Mouse (Mus musculus): ENCODE measurements around the gene Sec24c.

DNA sequence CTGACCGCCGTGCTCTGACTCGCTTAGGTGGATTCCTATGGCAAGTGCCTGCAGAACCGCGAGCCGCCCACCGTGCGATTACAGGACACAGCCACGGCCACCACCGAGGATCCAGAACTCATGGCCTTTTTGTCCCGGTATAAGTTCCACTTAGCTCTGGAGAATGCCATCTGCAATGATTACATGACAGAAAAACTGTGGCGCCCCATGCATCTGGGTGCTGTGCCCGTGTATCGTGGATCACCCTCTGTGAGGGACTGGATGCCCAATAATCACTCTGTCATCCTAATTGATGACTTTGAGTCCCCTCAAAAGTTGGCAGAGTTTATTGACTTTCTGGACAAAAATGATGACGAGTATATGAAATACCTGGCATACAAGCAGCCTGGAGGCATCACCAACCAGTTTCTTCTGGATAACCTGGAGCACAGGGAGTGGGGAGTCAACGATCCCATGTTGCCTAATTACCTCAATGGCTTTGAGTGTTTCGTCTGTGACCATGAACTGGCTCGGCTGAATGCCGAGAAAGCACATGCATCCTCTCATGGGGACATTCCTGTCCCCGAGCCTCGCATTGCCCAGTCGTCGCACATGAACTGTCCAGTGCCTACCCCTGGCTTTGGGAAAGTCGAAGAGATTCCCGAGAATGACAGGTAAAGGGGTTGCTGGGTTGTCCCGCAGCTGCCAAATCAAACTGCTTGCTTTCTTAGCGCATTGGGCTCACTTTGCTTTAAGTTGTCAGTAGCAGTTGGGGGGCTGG is 21.8 kb downstream of the Sec24c start:
- TF ChIP-seq POLR2A (IDR thresholded peaks at IDR 0.05; ENCODE audit: low read depth, low read length) (no peak), CTCF (IDR thresholded peaks at IDR 0.05; ENCODE audit: borderline replicate concordance, insufficient read depth, low read length) (no peak)
